Mouse (Mus musculus): ENCODE data around the gene Tmem30b.

DNA sequence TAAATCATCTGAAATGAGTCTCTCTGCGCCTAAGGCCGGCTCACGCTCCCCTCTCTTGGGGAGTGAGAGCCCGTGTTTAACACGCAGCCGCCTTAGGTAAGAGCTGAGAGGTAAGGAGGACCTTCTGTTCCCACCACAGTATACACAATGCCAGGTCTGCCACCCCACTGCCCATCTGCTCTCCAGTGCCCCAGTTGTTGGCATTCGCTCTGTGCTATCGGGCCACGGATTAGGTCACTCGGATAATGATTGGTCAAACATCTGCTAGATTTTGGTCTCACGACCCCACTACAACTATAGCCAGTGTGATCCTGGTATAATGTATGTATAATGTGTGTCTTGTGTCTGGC, 19.4 kb upstream of the Tmem30b start:
- TF ChIP-seq CTCF (IDR thresholded peaks at IDR 0.05; ENCODE audit: control insufficient read depth, insufficient read depth, low read length) (no peak), POLR2A (IDR thresholded peaks at IDR 0.05; ENCODE audit: borderline replicate concordance, control insufficient read depth, low read depth, low read length) (no peak)

All from bone marrow, adult 2 months (tissue).